Mouse (Mus musculus) urinary bladder, postnatal 4 days (tissue): ENCODE data around the gene Sez6l.

Experiments
- DNase-seq, 2 experiments: peaks; one replicate each; pipeline ENCODE4 v3.0.0; 2021 to 2022; ENCODE audit warnings: low spot score in 2 of 2

Gene Sez6l

GRCm38 (mm10) chr5:112389352-112389751 lies 187.6 kb downstream of the Sez6l start:
- no peak for DNase-seq

- DNase-seq = no peak
These were observed 191.0 kb downstream of the Sez6l start for GRCm38 (mm10) chr5:112385973-112386372.

GRCm38 (mm10) chr5:112384805-112385472 lies 192.0 kb downstream of the Sez6l start:
- DNase-seq = no peak

GRCm38 (mm10) chr5:112382641-112383330 lies 194.2 kb downstream of the Sez6l start:
- DNase-seq = no peak

- no peak for DNase-seq
These were observed 194.9 kb downstream of the Sez6l start for GRCm38 (mm10) chr5:112382042-112382441.

GRCm38 (mm10) chr5:112381154-112381553 lies 195.8 kb downstream of the Sez6l start:
- no peak for DNase-seq

- DNase-seq = no peak
These were observed 198.3 kb downstream of the Sez6l start for GRCm38 (mm10) chr5:112378716-112379115.

- DNase-seq = no peak
These were observed 199.6 kb downstream of the Sez6l start for GRCm38 (mm10) chr5:112377380-112377779.

GRCm38 (mm10) chr5:112376111-112376510 lies 200.9 kb downstream of the Sez6l start:
- no peak for DNase-seq

- DNase-seq = no peak
These were observed 205.1 kb downstream of the Sez6l start for GRCm38 (mm10) chr5:112371933-112372332.

- no peak for DNase-seq
These were observed 206.7 kb downstream of the Sez6l start for GRCm38 (mm10) chr5:112370236-112370813.

GRCm38 (mm10) chr5:112369326-112369725 lies 207.7 kb downstream of the Sez6l start:
- no peak for DNase-seq
